Mouse (Mus musculus) E14TG2a.4 (cell line): ENCODE measurements at regions not wholly inside any gene's neighbourhood (a gene's known extent, or its start where the extent isn't known, plus 50 kb on each side); places are given as distances from the start of the nearest gene placed in this dataset.

Experiments used
- CTCF ChIP-seq: conservative IDR thresholded peaks from 2 replicates; pipeline ENCODE4 v1.5.1; 2014; ENCODE audit warnings: low read length
- NANOG ChIP-seq: IDR thresholded peaks from 2 replicates; pipeline ENCODE4 v1.6.1; 2014; ENCODE audit warnings: borderline replicate concordance, low read length, mixed read lengths
- POU5F1 ChIP-seq: IDR thresholded peaks from 2 replicates; pipeline ENCODE4 v1.6.1; 2014; ENCODE audit warnings: low read length, borderline replicate concordance

GRCm38 (mm10) chr5:45065917-45066699 is 266.6 kb upstream of the Ldb2 start:
- TF ChIP-seq CTCF (no peak), NANOG (no peak), POU5F1 (no peak)
